Mouse (Mus musculus): ENCODE measurements at regions not wholly inside any gene's neighbourhood (a gene's known extent, or its start where the extent isn't known, plus 50 kb on each side); places are given as distances from the start of the nearest gene placed in this dataset.

GRCm38 (mm10) chr10:111741301-111741945 is 231.0 kb upstream of the Krr1 start:
- H3K9ac ChIP-seq: no peak overlapping the region
- H3K9me3 ChIP-seq (replicated peaks): no peaks in the 10 kb centered on the region
- H3K27me3 ChIP-seq: no peaks in the 10 kb centered on the region
- no peak overlapping the region for H3K4me2 ChIP-seq
- no peak overlapping the region for H3K4me3 ChIP-seq (replicated peaks)
- H3K27ac ChIP-seq: no peak overlapping the region
- ATAC-seq (replicated peaks; ENCODE audit: low FRiP score): peak; percentile 67; the same call in 1 of the 2 replicates
- H3K4me1 ChIP-seq: peaks cover 23% of the 10 kb centered on the region
- H3K36me3 ChIP-seq: no peaks in the 10 kb centered on the region
- 66% methylated on average over 5 of the region's 5 CpGs for WGBS

- 70% methylated on average over 9 of the region's 9 CpGs for WGBS
Measured at GRCm38 (mm10) chr10:111743291-111743690, 229.2 kb upstream of the Krr1 start.

GRCm38 (mm10) chr10:111745116-111745515 is 227.3 kb upstream of the Krr1 start:
- WGBS: 90% methylated on average over 3 of the region's 3 CpGs
- Histone ChIP-seq H3K9ac (no peak overlapping the region), H3K4me2 (no peak overlapping the region), H3K27ac (no peak overlapping the region), H3K9me3 (replicated peaks) (no peaks in the 10 kb centered on the region), H3K36me3 (no peaks in the 10 kb centered on the region), H3K4me3 (replicated peaks) (no peak overlapping the region), H3K27me3 (no peaks in the 10 kb centered on the region), H3K4me1 (peaks cover 18% of the 10 kb centered on the region)
- ATAC-seq (replicated peaks; ENCODE audit: low FRiP score): no peak

More at GRCm38 (mm10) chr10:111743291-111743690, 229.2 kb upstream of the Krr1 start:
- ATAC-seq (replicated peaks; ENCODE audit: low FRiP score): no peak
- H3K4me2 ChIP-seq: no peak overlapping the region
- peaks cover 23% of the 10 kb centered on the region for H3K4me1 ChIP-seq
- no peak overlapping the region for H3K9ac ChIP-seq
- no peak overlapping the region for H3K4me3 ChIP-seq (replicated peaks)
- no peaks in the 10 kb centered on the region for H3K27me3 ChIP-seq
- no peaks in the 10 kb centered on the region for H3K36me3 ChIP-seq
- H3K9me3 ChIP-seq (replicated peaks): no peaks in the 10 kb centered on the region
- H3K27ac ChIP-seq: no peak overlapping the region

- Histone ChIP-seq H3K4me3 (replicated peaks) (no peak overlapping the region), H3K27me3 (no peaks in the 10 kb centered on the region), H3K4me1 (peaks cover 7% of the 10 kb centered on the region), H3K9ac (no peak overlapping the region), H3K27ac (no peak overlapping the region), H3K36me3 (no peaks in the 10 kb centered on the region), H3K4me2 (no peak overlapping the region), H3K9me3 (replicated peaks) (no peaks in the 10 kb centered on the region)
- peak; percentile 52 for ATAC-seq (replicated peaks; ENCODE audit: low FRiP score)
- WGBS: 67% methylated on average over 12 of the region's 12 CpGs
Measured at GRCm38 (mm10) chr10:111746067-111746878, 226.2 kb upstream of the Krr1 start.

GRCm38 (mm10) chr10:111746879-111747477 is 225.5 kb upstream of the Krr1 start:
- Histone ChIP-seq H3K27ac (no peak overlapping the region), H3K4me2 (no peak overlapping the region), H3K27me3 (no peaks in the 10 kb centered on the region), H3K4me1 (0 out of 2 replicates have a peak, but pooled peaks cover under 1% of the 10 kb centered on the region), H3K4me3 (replicated peaks) (no peak overlapping the region), H3K9me3 (replicated peaks) (no peaks in the 10 kb centered on the region), H3K36me3 (no peaks in the 10 kb centered on the region), H3K9ac (no peak overlapping the region)
- ATAC-seq (replicated peaks; ENCODE audit: low FRiP score): peak; percentile 36; the same call in 1 of the 2 replicates
- 80% methylated on average over 6 of the region's 6 CpGs for WGBS

GRCm38 (mm10) chr10:111748482-111748881 is 224.0 kb upstream of the Krr1 start:
- Histone ChIP-seq H3K9ac (no peak overlapping the region), H3K27me3 (no peaks in the 10 kb centered on the region), H3K4me1 (no peaks in the 10 kb centered on the region), H3K27ac (no peak overlapping the region), H3K4me2 (no peak overlapping the region), H3K4me3 (replicated peaks) (no peak overlapping the region), H3K9me3 (replicated peaks) (no peaks in the 10 kb centered on the region), H3K36me3 (no peaks in the 10 kb centered on the region)
- ATAC-seq (replicated peaks; ENCODE audit: low FRiP score): no peak
- WGBS: 60% methylated on average over 3 of the region's 3 CpGs

- 86% methylated on average over 2 of the region's 2 CpGs for WGBS
- Histone ChIP-seq H3K27ac (no peak overlapping the region), H3K9me3 (replicated peaks) (no peaks in the 10 kb centered on the region), H3K36me3 (no peaks in the 10 kb centered on the region), H3K4me3 (replicated peaks) (no peak overlapping the region), H3K4me2 (no peak overlapping the region), H3K9ac (no peak overlapping the region), H3K4me1 (no peaks in the 10 kb centered on the region), H3K27me3 (no peaks in the 10 kb centered on the region)
- ATAC-seq (replicated peaks; ENCODE audit: low FRiP score): no peak
Measured at GRCm38 (mm10) chr10:111753646-111754045, 218.8 kb upstream of the Krr1 start.

GRCm38 (mm10) chr10:111755964-111756363 is 216.5 kb upstream of the Krr1 start:
- H3K36me3 ChIP-seq: no peaks in the 10 kb centered on the region
- H3K9ac ChIP-seq: no peak overlapping the region
- H3K4me2 ChIP-seq: no peak overlapping the region
- WGBS: 66% methylated on average over 1 of the region's 1 CpGs
- H3K27ac ChIP-seq: no peak overlapping the region
- H3K4me1 ChIP-seq: no peaks in the 10 kb centered on the region
- no peak overlapping the region for H3K4me3 ChIP-seq (replicated peaks)
- H3K27me3 ChIP-seq: no peaks in the 10 kb centered on the region
- no peak for ATAC-seq (replicated peaks; ENCODE audit: low FRiP score)
- no peaks in the 10 kb centered on the region for H3K9me3 ChIP-seq (replicated peaks)

- Histone ChIP-seq H3K4me1 (no peaks in the 10 kb centered on the region), H3K27ac (no peak overlapping the region)
- 87% methylated on average over 5 of the region's 5 CpGs for WGBS
Measured at GRCm38 (mm10) chr10:111756528-111756927, 215.9 kb upstream of the Krr1 start.

GRCm38 (mm10) chr10:111757689-111758088 is 214.8 kb upstream of the Krr1 start:
- H3K36me3 ChIP-seq: no peaks in the 10 kb centered on the region
- H3K27ac ChIP-seq: no peak overlapping the region
- H3K27me3 ChIP-seq: no peaks in the 10 kb centered on the region
- H3K4me3 ChIP-seq (replicated peaks): no peak overlapping the region
- 81% methylated on average over 7 of the region's 7 CpGs for WGBS
- no peaks in the 10 kb centered on the region for H3K9me3 ChIP-seq (replicated peaks)
- no peak overlapping the region for H3K4me2 ChIP-seq
- no peaks in the 10 kb centered on the region for H3K4me1 ChIP-seq
- no peak for ATAC-seq (replicated peaks; ENCODE audit: low FRiP score)
- no peak overlapping the region for H3K9ac ChIP-seq

More at GRCm38 (mm10) chr10:111756528-111756927, 215.9 kb upstream of the Krr1 start:
- ATAC-seq (replicated peaks; ENCODE audit: low FRiP score): no peak
- Histone ChIP-seq H3K36me3 (no peaks in the 10 kb centered on the region), H3K9ac (no peak overlapping the region), H3K9me3 (replicated peaks) (no peaks in the 10 kb centered on the region), H3K27me3 (no peaks in the 10 kb centered on the region), H3K4me2 (no peak overlapping the region), H3K4me3 (replicated peaks) (no peak overlapping the region)

GRCm38 (mm10) chr10:111759505-111759904 is 213.0 kb upstream of the Krr1 start:
- Histone ChIP-seq H3K4me1 (no peaks in the 10 kb centered on the region), H3K27me3 (no peaks in the 10 kb centered on the region), H3K27ac (no peak overlapping the region), H3K4me2 (no peak overlapping the region), H3K4me3 (replicated peaks) (no peak overlapping the region), H3K9me3 (replicated peaks) (no peaks in the 10 kb centered on the region), H3K9ac (no peak overlapping the region), H3K36me3 (no peaks in the 10 kb centered on the region)
- WGBS: 69% methylated on average over 3 of the region's 3 CpGs
- no peak for ATAC-seq (replicated peaks; ENCODE audit: low FRiP score)

Data from kidney, embryonic 15.5 days (tissue).